Mouse (Mus musculus) adipocyte (in vitro differentiated cells): ENCODE results near the gene Sgpl1.

Experiments
- DNase-seq: peaks from one replicate; pipeline ENCODE4 v3.0.0-alpha.2; 2016; ENCODE audit warnings: low spot score

Gene Sgpl1

GRCm38 (mm10) chr10:61085364-61085763 lies 62.1 kb downstream of the Sgpl1 start:
- no peak for DNase-seq

- no peak for DNase-seq
These were observed 66.6 kb downstream of the Sgpl1 start for GRCm38 (mm10) chr10:61080931-61081255.

DNA sequence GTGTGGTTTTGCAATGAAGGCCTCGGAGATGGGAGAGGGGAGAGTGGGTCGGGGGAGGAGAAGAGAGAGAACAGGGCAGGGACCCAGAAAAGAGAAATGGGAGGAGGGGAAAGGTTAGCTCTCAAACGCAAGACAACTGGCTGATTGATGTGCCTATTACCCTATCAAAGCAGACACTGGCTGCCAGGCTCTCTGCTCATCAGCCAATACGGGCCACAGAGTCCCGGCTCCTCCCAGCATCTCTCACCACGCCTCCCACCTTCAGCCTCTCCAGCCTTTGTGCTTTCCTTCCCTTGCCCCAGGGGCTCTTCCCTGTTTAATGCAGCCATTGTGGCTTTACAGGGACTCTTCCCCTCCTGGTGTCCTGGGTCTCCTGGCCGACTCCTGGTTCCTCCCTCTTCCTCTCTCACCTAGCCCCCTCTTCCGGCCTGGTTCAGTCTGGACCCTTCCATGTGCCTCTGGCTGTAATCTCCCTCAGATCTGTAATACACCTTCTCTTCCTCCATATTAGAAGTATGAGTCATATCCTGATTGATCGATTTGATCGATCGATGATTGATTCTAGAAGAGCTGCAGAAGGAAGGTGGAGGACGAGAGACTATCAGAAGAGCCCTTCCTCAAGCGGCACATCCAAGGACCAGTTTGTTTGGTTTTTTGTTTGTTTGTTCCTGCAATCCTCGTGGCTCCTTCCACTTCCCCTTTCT lies 67.1 kb downstream of the Sgpl1 start:
- DNase-seq = peak; percentile 39

DNA sequence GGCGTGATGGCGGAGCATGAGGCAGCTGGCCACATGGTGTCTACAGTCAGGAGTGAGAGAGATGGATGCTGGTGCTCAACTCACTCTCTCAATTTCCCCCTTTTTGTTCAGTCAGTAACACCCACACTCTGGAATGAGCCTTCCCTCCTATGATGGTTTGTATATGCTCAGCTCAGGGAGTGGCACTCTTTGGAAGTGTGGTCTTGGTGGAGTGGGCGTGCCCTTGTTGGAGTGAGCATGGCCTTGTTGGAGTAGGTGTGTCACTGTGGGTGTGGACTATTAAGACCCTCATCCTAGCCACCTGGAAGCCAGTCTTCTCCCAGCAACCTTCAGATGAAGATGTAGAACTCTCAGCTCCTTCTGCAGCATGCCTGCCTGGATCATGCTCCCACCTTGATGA lies 71.9 kb downstream of the Sgpl1 start:
- DNase-seq = no peak

DNA sequence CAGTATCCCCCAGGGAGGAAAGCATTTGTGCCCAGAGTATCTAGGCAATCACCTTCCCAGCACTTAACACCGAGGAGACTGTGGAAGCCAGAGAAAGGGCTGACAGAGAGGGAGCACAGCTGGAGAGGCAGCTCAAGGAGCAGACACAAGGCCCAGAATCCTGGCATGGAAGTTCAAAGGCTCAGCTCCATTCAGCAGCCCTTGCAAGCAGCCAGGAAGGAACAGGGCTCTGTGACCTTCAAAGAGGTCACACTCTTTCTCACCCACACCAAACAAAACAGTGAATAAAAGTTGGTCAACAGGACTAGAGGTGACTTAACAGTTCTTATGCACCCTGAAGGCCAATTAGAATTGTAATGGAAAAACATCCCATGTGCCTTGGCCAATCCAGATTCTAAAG lies 72.9 kb downstream of the Sgpl1 start:
- DNase-seq = no peak

DNA sequence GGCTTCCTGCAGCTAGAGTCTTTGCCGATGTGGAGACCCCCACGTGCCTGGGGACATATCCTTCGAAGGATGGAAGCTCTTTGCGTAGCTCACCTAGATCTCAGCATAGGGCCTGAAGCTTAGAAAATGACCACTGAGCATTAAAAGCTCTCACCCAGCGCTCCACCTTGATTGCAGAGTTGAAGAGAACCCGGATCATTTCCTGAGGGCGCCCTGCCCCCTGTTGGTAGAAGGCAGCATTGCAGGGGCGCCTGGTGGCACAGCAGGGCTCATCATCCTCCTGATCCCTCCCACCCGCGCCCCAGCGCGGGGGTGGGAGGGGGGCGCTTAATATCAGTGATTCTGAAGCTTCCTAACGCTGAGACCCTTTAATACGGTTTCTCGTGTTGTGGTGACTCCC lies 75.2 kb downstream of the Sgpl1 start:
- no peak for DNase-seq

DNA sequence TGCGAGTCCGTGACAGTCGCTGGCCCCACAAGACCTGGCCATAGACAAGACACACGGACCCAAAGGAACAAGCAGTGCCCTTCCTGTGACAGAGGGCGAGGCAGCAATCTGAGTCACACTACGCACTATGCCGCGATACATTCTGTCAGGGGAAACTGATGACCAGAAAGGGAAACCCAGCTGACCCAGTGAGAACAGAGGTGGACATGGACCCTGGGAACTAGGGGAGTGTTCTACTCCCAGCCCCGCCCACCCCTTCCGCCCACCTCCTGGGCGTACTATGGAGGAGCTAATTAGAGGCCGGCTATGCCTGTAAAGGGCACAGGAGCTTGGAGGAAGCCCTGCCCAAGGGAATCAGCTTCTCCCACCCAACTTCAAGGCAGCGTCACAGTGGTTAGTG lies 78.3 kb downstream of the Sgpl1 start:
- DNase-seq = no peak

DNA sequence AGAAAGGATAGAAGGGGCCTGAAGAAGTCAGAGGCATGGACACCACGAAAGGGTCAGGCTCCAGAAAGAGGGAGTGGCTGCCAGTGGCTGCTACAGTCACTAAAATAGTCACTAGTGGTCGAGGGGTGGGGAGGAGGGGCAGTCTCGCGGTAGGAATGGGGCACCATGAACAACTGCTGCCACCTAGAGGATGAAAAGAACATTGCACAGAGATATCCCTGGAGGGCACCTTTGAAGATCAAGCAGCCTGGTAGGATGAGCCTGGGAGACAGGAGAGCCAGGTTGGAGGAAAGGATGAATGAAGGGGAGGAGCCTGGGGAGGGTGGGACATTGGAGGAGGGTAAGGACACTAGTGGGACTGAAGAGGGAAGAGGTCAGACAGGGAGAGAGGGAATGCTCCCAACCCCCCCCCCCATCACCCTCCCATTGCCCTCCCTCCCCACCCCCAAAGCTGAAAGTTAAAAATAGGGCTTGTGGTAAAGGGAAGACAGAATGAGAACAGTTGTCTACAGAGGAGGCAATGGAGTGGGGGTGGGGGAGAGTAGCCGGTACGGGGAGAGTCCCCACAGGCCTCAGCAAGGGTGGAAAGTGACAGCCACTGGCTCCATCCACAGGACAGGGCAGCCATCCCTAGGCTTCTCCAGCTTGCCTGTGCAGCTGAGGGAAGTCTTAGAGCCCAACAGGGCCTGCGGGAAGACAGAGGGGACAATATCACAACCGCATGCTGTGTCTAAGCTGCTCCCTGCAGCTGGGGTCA lies 78.9 kb downstream of the Sgpl1 start:
- peak; percentile 53 for DNase-seq

DNA sequence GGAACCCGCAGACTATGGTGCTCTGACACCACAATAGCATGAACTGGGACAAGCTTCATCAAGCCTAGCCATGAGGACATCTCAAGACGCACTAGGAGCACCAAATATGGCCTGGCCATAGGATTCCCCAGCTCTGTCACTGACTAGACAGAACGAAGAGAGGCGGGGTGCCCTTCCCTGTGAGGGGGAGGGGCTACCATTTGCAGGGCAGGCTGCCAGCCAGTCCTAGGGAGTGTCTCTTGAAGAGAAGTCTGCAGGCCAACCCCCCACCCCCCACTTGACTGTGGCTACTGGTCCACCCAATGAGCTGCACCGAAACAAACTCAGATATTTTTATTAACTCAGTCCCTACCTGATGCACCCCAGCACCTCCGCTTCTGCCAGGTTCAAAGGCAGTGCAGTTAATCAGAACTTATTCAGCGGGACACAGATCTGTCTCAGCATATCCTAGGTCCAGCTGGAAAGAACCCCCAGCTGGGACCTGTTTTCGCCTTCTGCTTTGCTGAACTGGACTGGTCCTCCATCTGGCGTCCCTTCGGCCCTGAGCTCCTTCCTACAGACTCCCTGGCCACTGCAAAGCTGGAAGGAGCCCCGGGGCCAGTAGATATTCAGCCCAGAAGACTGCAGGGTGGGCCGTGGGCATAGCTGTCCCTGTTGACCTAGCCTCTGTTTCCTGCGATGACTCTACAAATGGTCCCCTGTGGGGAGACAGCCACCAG lies 82.1 kb downstream of the Sgpl1 start:
- DNase-seq = no peak

- no peak for DNase-seq
These were observed 82.9 kb downstream of the Sgpl1 start for GRCm38 (mm10) chr10:61064635-61065034.

GRCm38 (mm10) chr10:61063271-61063864 lies 84.1 kb downstream of the Sgpl1 start:
- DNase-seq = no peak

GRCm38 (mm10) chr10:61059543-61060110 lies 87.9 kb downstream of the Sgpl1 start:
- DNase-seq = peak; percentile 27

GRCm38 (mm10) chr10:61059101-61059500 lies 88.4 kb downstream of the Sgpl1 start:
- no peak for DNase-seq

DNA sequence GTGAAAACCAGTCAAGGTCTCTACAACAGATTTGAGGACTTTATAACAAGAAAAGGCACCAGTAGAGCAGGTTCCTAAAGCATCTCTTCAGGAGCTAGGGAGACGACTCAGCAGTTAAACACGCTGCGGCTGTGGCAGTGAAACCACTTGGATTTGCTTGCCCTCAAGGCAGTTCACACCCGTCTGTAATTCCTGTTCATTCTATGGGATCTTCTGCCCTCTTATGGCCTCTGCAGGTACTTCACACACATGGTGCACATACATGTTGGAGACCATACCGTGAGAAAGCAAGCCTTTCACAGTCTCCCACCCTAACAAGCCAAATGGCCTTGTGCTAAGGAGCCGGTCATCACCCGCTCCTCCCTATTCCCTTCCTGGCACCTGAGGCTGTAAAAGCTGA lies 90.8 kb downstream of the Sgpl1 start:
- no peak for DNase-seq

- DNase-seq = peak; percentile 75
These were observed 95.4 kb downstream of the Sgpl1 start for GRCm38 (mm10) chr10:61051993-61052613.
